Mouse (Mus musculus) layer of hippocampus, postnatal 14 days (tissue): ENCODE data around the gene Mogs. TPM values are rescaled to one million over a fixed set of nuclear protein-coding genes. Genes with fewer than 3 reads are reported as not detected.
A peak's percentile ranks its signal among the peaks of the same experiment; 100 is the strongest.

ENCODE experiments used
- DNase-seq, 2 experiments: peaks; one replicate each; pipeline ENCODE4 v3.0.0; 2021 to 2022; ENCODE audit warnings: low spot score in 2 of 2, mixed read lengths in 1 of 2
- total RNA-seq, 2 experiments: library from RNA; stranded (reverse); gene quantifications; 2 replicates each; pipeline ENCODE4 v1.2.3; 2021

Mogs gene
- total RNA-seq, 2 experiments from 2014 or later: 22.0 to 27.2 TPM

DNA sequence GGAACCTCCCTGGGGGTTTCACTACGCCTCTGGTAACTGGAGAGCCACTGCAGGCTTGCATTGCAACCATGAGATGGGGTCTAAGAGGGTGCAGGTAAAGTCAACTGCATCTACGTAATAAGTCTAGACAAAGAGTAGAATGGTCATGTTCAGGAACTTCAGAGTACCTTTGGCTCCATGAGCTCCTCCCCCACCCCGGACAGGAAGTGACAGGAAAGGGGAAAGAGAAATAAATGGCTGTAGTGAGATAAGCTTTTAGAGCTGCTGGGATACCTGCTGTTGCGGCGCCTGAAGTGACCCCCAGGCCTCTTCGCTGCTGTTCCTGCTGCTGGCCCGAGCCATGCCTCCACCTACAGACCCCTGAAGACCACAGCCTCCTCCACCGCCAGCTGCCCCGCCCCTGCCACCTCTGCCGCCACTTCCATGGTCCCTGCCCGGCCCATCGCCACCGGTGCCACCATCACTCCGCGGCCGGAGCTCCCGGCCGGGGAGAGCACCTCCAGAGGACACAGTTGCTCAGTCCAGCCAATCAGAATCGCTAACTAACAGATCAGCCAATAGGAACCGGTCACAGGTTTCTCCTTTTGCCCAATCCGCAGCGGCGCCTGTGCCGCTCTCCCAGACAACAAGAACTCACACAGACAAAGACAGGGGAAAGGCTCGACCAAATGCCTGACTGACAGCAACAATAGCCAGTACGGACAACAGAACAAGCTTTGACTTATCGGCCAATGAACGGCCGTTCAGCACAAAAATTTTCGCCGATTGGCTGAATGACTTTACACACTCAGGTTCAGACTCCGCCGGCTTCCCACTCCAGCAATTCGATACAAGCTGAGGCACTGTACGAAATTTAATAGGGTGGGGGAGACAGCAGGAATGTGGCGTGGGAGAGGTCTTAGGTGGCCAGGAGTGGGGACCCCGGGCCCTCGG is 5.9 kb downstream of the Mogs start, which contains the start of gene Wbp1:
TSS of gene Wbp1 (minus strand) at position 630 of the 933 bp plus-strand sequence.
- DNase-seq: peak; percentile 95 to 99

DNA sequence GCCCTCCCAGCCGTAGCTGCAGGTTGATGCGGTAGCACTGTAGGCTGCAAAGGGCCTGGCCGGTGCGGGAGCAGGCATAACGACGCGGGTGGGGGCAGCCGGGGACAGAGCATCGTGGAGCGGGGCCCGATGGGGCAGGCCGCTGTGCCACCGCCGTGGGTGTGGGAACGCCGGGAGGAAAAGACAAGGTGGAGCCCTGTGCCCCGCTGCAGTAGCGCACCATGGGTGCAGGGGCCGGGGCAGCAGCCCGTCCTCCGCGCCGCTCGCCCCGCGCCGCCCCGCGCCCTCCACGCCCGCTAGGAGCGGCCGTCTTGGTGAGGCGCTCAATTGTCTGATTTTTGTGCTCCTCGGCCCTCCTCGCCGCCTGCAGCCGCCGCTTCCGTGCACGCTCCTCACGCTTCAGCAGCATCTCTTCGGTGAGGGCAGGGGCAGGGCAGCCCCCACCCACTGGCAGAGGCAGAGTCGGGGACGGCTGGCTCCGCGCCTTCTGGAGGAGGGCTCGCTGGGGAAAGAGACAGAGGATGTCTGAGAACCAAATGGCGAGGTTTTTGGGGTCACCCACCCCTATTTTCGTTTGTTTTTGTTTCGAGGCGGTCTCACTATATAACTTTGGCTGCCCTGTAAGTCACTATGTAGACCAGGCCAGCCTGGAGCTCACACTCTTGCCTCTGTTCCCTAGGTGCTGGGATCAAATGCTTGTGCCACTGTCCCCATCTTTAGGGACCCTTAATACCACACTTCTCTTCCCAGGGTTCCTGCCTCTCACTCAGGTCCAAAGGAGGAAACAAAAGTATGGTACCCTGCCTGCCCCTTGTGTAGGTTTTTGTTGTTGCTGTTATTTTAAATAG is 6.8 kb downstream of the Mogs start:
- DNase-seq: no peak

DNA sequence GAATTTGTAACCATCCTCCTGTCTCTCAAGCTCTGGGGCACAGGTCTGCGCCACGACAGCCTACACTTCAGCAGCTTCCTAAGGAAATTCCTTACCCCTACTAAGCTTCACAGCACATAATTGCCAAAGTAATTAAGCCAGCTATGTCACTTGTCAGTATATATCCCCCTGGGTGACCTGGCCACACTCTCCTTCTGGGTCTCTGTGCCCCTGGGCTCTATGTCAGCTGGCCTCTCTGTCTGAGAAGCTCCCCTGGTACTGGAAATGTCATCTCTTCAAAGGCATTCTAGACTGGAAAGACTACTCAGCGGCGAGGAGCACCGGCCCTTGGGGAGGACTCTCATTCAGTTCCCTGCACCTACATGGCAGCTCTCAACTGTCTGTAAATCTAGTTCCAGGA is 7.7 kb downstream of the Mogs start:
- DNase-seq: no peak

DNA sequence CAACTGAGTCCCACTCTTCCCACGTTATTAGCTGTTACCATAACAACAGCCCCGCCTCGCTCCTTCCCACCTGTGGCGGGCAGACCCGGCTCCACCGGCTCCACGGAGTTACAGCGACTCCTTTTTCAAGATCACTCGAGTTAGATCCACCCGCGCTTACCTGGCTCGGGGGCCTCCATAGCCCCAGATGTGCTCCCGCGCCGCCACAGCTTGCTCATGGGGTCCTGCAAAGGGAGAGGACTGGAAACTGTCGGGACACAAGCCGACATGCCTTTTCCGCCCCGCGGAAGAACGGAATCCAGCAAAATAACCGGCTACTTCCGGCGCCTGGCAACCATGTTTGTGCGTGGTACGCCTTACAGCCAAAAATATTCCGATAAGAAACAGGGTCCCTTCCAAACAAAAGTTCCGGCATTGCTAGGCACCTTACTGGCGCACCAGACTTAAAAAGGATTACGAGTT is 9.6 kb downstream of the Mogs start:
- DNase-seq: peak; percentile 93 to 95

DNA sequence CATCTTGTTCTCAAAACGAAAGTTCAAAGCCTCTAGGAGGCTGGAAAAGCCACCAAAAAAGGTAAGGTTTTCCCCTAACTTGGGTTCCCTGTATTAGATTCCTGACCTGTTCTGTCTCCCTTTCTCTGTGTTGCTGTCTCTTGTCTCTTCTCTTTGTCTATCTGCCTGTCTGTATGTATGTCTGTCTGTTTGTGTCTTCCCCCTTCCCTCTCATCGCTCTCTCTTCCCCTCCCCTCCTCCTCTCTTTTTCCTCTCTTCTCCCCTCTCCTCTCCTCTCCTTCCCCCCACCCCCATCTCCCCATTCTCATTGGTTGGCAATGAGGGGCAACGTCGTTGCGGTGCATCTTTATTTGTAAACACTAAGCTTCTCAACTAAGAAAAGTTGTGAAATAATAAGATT is 10.0 kb downstream of the Mogs start, which contains the start of gene Ino80b:
TSS of gene Ino80b (minus strand) at position 101 of the 400 bp plus-strand sequence.
- no peak for DNase-seq

DNA sequence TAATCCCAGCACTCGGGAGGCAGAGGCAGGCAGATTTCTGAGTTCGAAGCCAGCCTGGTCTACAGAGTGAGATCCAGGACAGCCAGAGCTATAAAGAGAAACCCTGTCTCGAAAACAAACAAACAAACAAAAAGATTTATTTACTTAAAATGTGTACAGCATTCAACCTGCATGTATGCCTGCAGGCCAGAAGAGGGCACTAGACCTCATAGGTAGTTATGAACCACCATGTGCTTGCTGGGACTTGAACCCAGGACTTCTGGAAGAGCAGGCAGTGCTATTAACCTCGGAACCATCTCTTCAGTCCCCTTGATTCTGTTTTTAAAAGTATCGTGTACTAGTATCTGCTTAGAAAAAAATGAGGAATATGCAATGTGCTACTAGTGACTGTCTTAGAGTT is 12.1 kb downstream of the Mogs start:
- no peak for DNase-seq

DNA sequence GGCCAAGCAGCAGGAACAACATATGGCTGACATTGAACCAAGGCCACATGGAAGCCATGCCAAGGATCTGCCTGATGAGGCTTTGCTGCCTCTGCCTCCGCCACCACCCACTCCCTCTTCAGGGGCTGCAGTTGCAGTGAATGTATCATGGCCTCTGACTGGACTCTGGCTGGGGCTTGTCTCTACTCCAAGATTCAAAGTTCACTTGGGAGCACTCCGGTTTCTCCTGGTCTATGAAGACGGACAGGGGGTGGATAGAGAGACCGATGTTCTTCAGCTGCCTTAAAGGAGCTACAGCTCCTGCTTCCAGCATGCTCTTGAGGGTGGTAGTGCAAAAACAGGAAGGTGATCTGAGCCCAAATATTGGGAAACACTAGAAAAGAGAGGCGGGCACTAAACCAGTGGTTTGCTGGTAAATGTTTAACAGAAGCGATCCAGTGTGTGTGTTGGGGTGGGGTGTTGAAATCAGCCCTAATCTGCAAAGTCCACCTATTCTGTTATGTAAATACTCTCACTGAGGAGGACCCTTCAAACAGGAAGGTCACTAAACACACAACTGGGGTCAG is 16.3 kb downstream of the Mogs start:
- no peak for DNase-seq

DNA sequence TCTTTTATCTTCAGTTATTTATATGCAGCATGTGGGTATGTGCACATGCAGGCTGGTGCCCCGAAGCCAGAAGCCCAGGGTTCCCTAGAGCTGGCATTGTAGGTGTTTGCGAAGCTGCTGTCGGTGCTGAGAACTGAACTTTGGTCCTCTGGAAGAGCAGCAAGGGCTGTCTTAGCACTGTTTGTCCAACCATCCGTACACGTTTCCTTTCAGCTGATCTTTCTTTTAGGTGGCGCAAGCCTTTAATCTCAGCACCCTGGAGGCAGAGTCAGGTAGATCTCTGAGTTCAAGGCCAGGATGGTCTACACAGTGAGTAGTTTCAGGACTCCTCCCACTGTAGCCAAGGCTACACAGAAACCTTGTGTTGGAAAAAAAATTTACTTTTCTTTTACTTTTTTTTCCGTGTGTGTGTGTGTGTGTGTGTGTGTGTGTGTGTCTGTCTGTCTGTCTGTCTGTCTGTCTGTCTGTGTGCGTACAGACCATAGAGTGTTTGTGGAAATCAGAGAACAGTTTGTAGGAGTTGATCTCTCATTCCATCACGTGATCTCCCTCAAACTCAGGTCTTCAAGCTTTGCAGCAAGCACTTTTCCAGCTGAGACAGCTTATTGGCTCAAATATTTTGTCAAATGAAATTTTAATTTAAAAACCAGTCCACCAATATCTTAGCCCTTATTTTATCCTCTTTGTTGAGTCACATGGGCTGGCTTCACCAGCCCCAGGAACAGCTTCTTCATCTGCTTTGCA is 17.1 kb downstream of the Mogs start:
- no peak for DNase-seq

DNA sequence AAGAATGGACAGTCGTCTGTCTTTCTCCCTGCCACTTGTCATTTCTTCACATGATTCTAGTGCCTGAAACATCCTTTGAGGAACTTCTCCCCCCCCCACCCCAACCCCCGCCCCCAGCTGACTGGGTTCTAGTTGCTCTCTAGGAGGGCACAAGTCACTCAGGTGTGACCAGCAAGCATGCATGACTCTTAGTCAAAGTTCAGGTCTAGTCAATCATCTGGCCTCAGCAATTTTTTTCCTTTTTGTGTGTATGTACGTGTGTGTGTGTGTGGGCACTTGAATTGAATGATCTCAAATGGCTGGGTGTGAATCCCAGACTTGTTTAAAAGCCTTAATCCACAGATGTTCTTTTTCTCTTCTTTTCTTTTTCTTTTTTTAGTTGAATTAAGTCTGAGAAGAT is 18.9 kb downstream of the Mogs start:
- DNase-seq: no peak

DNA sequence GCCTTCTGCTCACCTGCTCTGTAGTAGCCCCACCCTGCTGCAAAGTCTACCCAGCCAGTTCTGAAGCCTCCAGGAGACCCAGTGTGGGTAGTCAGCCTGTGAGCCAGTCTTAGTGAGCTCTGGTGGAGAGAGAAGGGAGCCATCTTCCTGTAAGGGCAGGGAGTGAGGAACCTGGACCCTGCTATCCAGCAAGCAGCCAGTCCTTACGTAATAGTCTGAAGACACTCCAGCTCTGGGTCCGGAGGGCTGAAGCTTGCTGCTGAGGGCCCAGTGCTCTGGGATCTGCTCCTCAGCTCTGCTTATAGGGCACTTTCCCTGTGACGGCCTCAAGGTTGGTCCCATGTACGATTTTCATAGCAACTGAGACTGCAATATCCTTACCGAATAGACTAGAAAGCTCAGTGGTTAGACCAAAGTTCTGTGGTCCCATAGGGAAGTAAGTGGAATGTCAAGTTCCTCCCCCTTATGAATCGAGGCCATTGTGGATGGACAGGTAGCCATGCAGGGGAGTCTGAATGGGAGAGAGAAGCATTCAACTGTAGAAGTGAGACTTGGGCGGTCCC is 19.7 kb downstream of the Mogs start, which contains the start of gene Rtkn:
TSS of gene Rtkn (plus strand) at position 513 of the 563 bp plus-strand sequence.
- no peak for DNase-seq

DNA sequence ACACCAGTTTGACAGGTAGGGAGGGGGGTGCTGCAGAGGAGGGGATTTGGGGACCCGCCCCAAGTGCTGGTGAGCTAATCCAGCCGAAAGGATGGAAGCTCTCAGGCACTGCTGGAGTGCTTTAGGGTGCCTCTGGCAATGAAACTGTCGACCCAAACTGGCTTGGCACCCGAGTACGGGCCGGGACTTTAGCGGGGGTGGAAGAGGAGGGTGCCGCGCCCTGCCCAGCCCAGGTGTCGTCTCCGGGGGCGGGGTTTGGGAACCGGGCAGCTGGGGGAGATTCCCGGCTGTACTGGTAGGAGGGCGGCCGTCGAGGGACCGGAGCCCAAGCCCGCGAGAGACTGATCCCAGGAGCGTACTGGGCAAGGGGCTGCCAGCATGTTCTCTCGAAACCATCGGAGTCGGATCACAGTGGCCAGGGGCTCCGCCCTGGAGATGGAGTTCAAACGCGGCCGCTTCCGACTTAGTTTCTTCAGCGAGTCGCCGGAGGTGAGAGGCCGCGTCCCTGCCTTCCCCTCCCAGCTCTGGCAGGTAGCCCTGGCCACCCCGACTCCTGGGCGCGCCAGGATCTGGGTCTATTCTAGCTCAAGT is 20.4 kb downstream of the Mogs start:
- no peak for DNase-seq

DNA sequence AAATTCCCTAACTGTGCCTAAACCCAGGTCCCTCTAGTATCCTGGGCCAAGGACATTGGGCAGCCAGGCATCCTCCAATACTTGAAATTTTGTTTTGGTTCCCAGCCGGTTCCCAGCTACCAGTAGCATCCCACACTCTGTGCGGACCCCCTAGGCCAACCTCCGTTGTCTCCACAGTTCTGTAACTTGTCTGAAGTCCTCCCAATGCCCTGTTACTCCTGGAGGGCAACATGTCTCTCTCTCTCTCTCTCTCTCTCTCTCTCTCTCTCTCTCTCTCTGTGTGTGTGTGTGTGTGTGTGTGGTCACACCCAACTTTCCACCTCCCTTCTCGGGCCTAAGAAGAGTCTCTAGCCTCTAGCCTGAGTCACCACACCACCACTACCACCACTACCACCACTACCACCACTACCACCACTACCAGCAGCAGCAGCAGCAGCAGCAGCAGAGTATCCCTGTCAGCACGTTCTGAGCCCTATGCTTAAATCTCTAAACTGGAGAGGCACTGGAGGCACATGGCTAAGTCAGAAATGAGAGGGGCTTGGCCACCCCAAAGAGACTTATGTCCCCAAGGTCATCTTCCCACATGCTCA is 21.1 kb downstream of the Mogs start:
- no peak for DNase-seq

DNA sequence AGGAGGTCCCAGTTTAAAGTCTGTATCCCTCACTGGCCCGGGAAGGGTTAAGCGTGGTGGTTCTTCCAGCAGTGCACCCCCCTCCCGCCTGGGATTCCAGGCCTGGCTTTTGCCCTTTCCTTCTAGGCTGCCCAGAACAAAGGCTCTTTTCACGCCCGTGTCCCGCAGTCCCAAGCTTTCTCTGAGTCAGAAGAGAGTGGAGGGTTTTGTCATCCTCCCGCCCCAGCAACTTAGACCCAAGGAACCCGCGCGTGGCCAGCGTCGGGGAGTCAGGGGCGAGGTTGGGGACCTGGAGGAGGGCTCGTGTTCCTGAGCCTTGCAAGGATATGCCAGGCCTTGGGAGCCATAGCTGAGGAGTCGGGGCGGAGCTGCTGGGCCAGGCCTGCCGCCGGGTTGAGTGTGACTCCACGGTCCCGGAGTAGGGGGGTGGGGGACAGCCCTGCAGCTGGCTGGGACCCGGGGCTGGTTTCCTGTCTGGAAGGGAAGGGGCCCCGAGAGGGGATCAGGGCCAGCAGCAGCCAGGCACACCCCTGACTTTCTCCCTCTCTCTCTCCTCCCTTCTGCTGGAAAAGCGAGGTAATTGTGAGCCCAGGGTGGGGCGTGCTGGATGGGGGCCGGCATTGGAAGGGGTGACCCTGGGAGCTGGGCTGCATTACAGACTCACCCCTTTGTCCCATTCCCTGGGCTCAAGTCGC is 21.7 kb downstream of the Mogs start:
- DNase-seq: no peak

DNA sequence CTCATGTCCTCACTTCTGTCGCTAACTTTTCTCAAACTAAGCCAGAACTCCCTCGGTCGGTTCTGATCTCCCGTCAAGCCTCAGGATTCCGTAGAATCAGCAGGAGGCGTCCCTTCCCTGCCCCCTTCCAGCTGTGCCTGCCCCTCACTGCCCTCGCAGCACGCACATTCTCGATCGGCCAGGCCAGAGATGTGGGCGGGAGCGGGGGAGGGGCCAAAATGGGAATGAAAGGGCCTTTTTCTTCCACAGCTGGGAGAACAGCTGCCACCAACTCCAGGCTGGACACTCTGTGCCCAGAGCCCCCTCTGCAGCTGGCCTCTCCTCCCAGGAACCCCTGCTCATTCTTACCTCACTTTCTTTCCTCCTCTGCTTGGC is 22.3 kb downstream of the Mogs start:
- DNase-seq: peak in 1 of 2 experiments; percentile 74

DNA sequence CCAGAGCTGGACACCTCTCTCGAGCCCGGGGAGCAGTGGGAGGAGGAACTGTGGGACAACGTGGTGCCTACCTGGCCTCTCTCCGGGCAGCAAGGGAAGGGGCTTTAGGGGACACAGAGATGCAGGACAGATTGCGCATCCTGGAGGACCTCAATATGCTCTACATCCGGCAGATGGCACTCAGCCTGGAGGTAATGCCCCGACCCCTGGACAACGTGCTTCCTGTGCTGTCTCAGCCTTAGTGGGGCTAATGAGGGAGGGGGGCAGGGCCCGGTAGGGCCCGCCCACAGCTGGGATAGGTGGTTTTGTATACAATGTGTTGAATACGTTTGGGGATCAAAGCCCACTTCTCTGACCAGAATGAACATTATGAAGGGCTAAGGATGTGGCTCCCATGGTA is 22.8 kb downstream of the Mogs start:
- no peak for DNase-seq

DNA sequence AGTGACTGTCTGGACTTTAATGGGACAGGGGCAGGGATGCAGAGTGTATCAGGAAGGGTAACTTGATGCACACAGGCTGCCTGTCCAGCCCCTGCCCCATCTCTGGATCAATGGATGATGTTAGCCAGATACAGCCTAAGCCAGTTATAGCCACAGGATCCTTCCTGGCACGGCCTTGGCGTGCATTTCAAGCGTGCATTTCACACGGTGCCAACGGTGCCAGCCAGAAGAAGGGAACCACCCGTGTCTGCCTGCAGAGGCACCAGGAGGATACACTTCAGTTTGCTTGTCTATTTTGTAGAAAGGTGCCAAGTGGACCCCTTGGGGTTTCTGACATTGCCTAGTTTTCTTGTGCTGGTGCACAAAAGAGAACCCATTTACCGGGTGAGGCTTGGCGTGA is 24.7 kb downstream of the Mogs start:
- DNase-seq: no peak

DNA sequence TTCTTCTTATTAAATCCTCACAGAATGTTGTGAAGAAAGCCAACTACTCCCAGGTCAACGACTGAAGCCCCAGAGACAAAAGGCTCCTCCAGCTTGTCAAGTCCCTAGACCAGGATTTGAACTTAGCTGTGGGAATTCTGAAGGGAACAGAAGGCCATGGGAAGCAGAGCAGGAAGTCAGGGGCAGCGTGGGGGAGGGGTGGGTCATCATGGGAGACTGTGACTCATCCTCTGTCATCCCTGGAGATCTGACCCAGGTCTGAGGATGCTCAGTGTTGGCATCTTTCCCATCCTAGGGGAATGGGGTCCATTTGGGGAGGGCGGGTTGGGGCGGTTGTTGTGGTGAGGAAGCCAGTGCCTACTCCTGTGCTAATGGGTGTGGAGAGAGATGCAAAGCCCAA is 26.3 kb downstream of the Mogs start:
- no peak for DNase-seq

DNA sequence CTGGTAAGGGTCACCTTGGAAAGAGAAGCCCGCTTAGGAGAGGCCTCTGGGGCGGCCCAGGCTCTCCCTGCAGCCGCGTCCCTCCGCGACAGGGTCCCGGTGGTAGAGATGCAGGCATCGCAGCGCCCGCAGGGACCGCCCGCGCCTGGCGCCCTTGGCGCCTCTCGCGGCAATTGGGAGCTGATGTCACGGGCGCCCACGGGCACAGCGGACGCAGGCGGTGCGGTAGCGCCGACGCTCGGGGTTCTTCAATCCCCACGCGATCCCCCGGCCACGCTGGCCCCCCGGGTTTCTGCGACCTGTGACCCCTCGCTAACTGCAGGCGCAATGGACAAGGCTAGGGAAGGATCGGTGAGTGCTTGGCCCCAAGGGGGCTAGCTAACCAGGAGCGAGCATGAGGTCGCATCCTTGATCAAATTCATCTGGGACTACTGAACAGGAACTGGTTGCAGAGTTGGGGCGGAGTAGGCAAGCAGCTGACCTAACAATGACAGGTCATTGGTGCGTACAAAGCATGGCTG is 27.0 kb downstream of the Mogs start:
- peak in 1 of 2 experiments; percentile 74 for DNase-seq

DNA sequence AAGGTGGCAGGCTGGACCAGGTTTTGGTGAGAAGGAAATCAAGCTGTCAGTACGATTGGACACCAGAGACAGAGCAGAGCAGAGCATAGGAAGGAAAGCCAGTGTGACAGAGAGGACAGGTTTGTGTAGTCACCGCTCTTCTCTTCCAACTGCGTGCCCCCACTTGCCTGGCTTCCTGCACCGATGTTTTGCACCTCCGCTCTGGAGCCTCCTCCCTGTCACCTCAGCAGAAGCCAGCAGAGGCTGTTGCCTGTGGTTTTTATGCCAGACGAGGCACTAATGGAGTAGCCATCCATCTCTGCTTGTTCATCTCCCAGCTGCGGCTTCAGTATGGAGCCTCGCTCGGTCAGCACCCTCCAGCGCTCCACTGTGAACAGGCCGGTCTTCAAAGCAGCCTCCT is 27.6 kb downstream of the Mogs start:
- no peak for DNase-seq
